Mouse (Mus musculus): ENCODE results near the gene Hsf4. TPM values are rescaled to one million over a fixed set of nuclear protein-coding genes. Genes with fewer than 3 reads are reported as not detected.

The Hsf4 gene
- total and polyA plus RNA-seq, 3 experiments = 2.7 to 4.3 (median 3.9) TPM

- Histone ChIP-seq H3K9ac (ENCODE audit: low read depth, low read length) (no peak overlapping the region), H3K27ac (no peak overlapping the region), H3K27me3 (ENCODE audit: control insufficient read depth, insufficient read depth, low read length) (no peaks in the 10 kb centered on the region), H3K4me1 (ENCODE audit: control insufficient read depth, insufficient read depth, low read length) (peaks cover 8% of the 10 kb centered on the region), H3K4me3 (no peak overlapping the region), H3K79me2 (replicated peaks; ENCODE audit: control insufficient read depth, insufficient read depth, low read length) (no peaks in the 10 kb centered on the region), H3K36me3 (ENCODE audit: control insufficient read depth, insufficient read depth, low read length) (no peaks in the 10 kb centered on the region)
- intact Hi-C loops (cut with DNase I) = no loop called here
- 64% methylated on average over 12 of the region's 12 CpGs for WGBS
- DNase-seq = no peak
- TF ChIP-seq EP300 (IDR thresholded peaks at IDR 0.05; ENCODE audit: insufficient read depth, low read depth, low read length) (no peak), POLR2A (IDR thresholded peaks at IDR 0.05; ENCODE audit: insufficient read depth, low read depth, low read length) (no peak), CTCF (IDR thresholded peaks at IDR 0.05) (no peak)
Measured at GRCm38 (mm10) chr8:105285514-105285913, 15.9 kb downstream of the Hsf4 start.

DNA sequence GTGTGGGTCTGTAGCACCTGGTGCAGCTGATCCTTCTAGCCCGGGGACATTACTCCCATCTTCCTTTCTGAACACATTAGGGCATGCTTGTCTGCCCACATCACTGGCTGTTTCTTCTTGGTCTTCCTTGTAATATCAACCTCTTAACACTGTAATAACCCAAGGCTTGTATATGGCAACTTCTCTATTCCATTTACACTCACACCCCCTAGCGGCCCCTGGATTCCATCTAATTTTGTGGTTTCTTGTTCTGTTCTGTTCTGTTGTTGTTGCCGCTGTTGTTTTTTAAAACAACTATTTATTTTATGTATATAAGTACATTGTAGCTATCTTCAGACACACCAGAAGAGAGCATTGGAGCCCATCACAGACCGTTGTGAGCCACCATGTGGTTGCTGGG lies 17.3 kb downstream of the Hsf4 start:
- WGBS = 89% methylated on average over 4 of the region's 4 CpGs
- H3K9ac ChIP-seq (ENCODE audit: low read depth, low read length) = no peak overlapping the region
- intact Hi-C loops (cut with DNase I) = no loop called here

DNA sequence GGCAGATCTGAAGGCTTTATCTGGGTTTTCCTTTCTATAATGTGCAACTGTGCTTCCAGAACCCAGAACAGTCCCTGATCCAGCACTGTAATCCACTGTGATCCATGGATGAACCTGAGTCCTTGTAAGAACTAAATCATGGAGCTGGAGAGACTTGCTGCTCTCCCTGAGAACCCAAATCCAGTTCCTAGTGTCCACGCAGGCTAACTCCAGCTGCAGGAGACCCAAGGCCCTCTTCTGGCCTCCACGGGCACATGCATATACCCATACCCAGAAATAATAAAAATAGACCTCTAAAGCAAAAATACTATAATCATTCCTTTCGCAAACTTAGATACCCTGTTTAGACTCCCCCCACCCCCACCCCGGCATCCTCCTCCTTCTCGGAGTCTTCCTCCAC lies 18.6 kb downstream of the Hsf4 start:
- TF ChIP-seq EP300 (IDR thresholded peaks at IDR 0.05; ENCODE audit: insufficient read depth, low read depth, low read length) (no peak), POLR2A (IDR thresholded peaks at IDR 0.05; ENCODE audit: insufficient read depth, low read depth, low read length) (no peak), CTCF (IDR thresholded peaks at IDR 0.05) (no peak)
- no peak overlapping the region for H3K9ac ChIP-seq (ENCODE audit: low read depth, low read length)
- H3K27me3 ChIP-seq (ENCODE audit: control insufficient read depth, insufficient read depth, low read length) = no peaks in the 10 kb centered on the region
- H3K4me1 ChIP-seq (ENCODE audit: control insufficient read depth, insufficient read depth, low read length) = peaks cover 11% of the 10 kb centered on the region
- no peaks in the 10 kb centered on the region for H3K79me2 ChIP-seq (replicated peaks; ENCODE audit: control insufficient read depth, insufficient read depth, low read length)
- no peak overlapping the region for H3K27ac ChIP-seq
- 90% methylated on average over 5 of the region's 5 CpGs for WGBS
- H3K4me3 ChIP-seq = no peak overlapping the region
- no peaks in the 10 kb centered on the region for H3K36me3 ChIP-seq (ENCODE audit: control insufficient read depth, insufficient read depth, low read length)
- intact Hi-C loops (cut with DNase I) = loop anchor here (2.0 kb wide), 1 partner anchor 63 kb away; the partner anchor contains the start of gene D230025D16Rik
- no peak for DNase-seq

More for the DNA sequence above, 17.3 kb downstream of the Hsf4 start:
- peaks cover 11% of the 10 kb centered on the region for H3K4me1 ChIP-seq (ENCODE audit: control insufficient read depth, insufficient read depth, low read length)
- H3K79me2 ChIP-seq (replicated peaks; ENCODE audit: control insufficient read depth, insufficient read depth, low read length) = no peaks in the 10 kb centered on the region
- H3K36me3 ChIP-seq (ENCODE audit: control insufficient read depth, insufficient read depth, low read length) = no peaks in the 10 kb centered on the region
- DNase-seq = no peak
- H3K27me3 ChIP-seq (ENCODE audit: control insufficient read depth, insufficient read depth, low read length) = no peaks in the 10 kb centered on the region
- H3K4me3 ChIP-seq = no peak overlapping the region
- H3K27ac ChIP-seq = no peak overlapping the region
- TF ChIP-seq POLR2A (IDR thresholded peaks at IDR 0.05; ENCODE audit: insufficient read depth, low read depth, low read length) (no peak), CTCF (IDR thresholded peaks at IDR 0.05) (no peak)

DNA sequence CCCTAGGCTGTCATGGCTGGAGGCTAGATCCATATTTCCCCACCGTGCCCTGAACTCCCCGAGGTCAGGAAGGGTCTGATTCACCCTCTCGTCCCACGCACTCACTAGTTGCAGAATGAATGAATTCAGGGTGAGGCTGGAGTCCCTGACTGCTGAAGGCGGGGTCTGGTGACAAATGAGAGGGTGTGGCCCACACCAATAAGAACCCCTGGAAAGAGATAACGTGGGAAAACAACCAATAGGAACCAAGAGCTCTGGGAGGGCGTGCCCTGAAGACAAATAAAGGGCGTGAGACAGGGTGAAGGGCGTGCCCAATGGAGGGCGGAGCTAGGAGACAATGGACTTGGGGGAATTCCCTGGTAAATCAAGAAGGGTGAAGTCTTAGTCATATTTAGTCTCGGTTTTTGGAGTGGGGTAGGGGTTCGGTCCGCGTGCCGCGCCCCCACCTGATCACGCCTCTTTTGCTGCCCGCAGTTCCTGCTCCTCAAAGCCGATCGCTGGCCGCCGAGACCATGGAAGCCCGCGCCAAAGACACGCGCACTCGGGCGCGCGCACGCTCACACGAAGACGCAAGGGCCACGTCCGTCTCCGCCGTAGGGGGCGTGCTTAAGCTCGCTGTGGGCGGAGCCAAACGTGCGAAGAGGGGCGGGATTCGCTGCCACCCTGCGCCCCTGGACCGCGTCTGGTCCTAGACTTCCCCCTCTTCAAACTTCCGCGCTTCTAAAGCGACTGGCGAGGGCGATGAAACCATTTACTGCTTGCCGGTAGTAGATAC lies 19.5 kb downstream of the Hsf4 start:
- peak; percentile 94 for DNase-seq
- Histone ChIP-seq H3K4me1 (ENCODE audit: control insufficient read depth, insufficient read depth, low read length) (peaks cover 11% of the 10 kb centered on the region), H3K9ac (ENCODE audit: low read depth, low read length) (peak overlapping the region; percentile 68), H3K27me3 (ENCODE audit: control insufficient read depth, insufficient read depth, low read length) (no peaks in the 10 kb centered on the region), H3K27ac (peak overlapping the region; percentile 84), H3K4me3 (peak overlapping the region; percentile 61), H3K79me2 (replicated peaks; ENCODE audit: control insufficient read depth, insufficient read depth, low read length) (no peaks in the 10 kb centered on the region), H3K36me3 (ENCODE audit: control insufficient read depth, insufficient read depth, low read length) (no peaks in the 10 kb centered on the region)
- intact Hi-C loops (cut with DNase I) = loop anchor here (2.0 kb wide), 1 partner anchor 64 kb away; the partner anchor contains the start of gene D230025D16Rik
- TF ChIP-seq EP300 (IDR thresholded peaks at IDR 0.05; ENCODE audit: insufficient read depth, low read depth, low read length) = 0 out of 2 replicates have a peak, but pooled peaks have one; percentile 39
- peak; percentile 25; the same call in 1 of the 2 replicates for TF ChIP-seq POLR2A (IDR thresholded peaks at IDR 0.05; ENCODE audit: insufficient read depth, low read depth, low read length)
- peak; percentile 43 for TF ChIP-seq CTCF (IDR thresholded peaks at IDR 0.05)
- 2% methylated on average over 53 of the region's 53 CpGs for WGBS

DNA sequence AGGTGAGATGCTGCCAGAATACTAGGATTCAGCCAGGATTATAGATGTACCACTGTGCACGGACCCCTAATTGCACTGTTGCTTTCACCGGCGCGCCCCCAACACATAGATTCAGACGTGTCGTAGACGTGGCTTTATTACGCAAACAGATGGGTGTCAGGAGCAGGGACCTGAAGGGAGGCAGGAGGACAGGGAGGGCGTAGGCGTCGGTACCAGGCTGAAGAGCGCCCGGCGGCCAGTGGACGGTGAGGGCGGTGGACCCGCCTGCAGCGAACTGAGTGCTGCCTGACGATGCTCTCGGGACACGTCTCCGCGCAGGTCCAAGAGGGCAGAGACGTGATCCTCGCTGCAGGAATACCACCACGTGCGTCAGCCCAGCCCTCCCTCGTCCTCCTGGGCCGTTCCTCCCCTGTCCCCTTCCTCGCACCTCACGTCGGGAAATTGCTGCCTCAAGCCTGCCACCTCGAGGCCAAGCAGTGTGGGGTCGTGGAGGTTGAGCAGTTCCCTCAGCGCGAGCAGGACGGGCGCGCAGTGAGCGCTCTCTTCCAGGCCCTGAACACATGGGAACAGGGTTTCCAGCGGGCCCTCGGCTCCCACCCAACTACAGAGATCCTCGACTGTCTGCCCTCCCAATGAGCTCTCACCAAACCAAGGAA lies 20.3 kb downstream of the Hsf4 start, which contains the start of gene 4931428F04Rik:
TSS of gene 4931428F04Rik (minus strand) at position 60 of the 656 bp plus-strand sequence.
- 7% methylated on average over 43 of the region's 43 CpGs for WGBS
- intact Hi-C loops (cut with DNase I) = loop anchor here (2.0 to 10.0 kb wide), 4 partner anchors 35 to 635 kb away; partner anchors contain the start of genes B3gnt9 and D230025D16Rik

More for the DNA sequence above, 20.3 kb downstream of the Hsf4 start, which contains the start of gene 4931428F04Rik:
- DNase-seq = no peak
- H3K27me3 ChIP-seq (ENCODE audit: control insufficient read depth, insufficient read depth, low read length) = no peaks in the 10 kb centered on the region
- peak within 1 kb of the TSS; percentile 84 for H3K27ac ChIP-seq
- peak within 1 kb of the TSS; percentile 61 for H3K4me3 ChIP-seq
- TF ChIP-seq EP300 (IDR thresholded peaks at IDR 0.05; ENCODE audit: insufficient read depth, low read depth, low read length) = no peak
- no peak for TF ChIP-seq POLR2A (IDR thresholded peaks at IDR 0.05; ENCODE audit: insufficient read depth, low read depth, low read length)
- TF ChIP-seq CTCF (IDR thresholded peaks at IDR 0.05) = peak; percentile 56
- H3K4me1 ChIP-seq (ENCODE audit: control insufficient read depth, insufficient read depth, low read length) = peaks cover 11% of the 10 kb centered on the region
- no peaks in the 10 kb centered on the region for H3K79me2 ChIP-seq (replicated peaks; ENCODE audit: control insufficient read depth, insufficient read depth, low read length)
- no peaks in the 10 kb centered on the region for H3K36me3 ChIP-seq (ENCODE audit: control insufficient read depth, insufficient read depth, low read length)
- H3K9ac ChIP-seq (ENCODE audit: low read depth, low read length) = peak within 1 kb of the TSS; percentile 68
